Mouse (Mus musculus): ENCODE data around the gene Shroom3. TPM values are rescaled to one million over a fixed set of nuclear protein-coding genes. Genes with fewer than 3 reads are reported as not detected.

Shroom3 gene
- total and polyA plus RNA-seq, 3 experiments, result 0.04 to 0.11 TPM; not detected in 1

GRCm38 (mm10) chr5:92712621-92713395, 29.6 kb downstream of the Shroom3 start:
- Histone ChIP-seq H3K36me3 (replicated peaks in 1 of 2; ENCODE audit: control insufficient read depth in 1 of 2, insufficient read depth in 1 of 2, low read length in 1 of 2) (no peaks in the 10 kb centered on the region), H3K27ac (ENCODE audit: insufficient read depth, low read depth) (no peak overlapping the region), H3K4me3 (replicated peaks in 1 of 3; ENCODE audit: low read depth in 2 of 3, low read length in 2 of 3, poor library complexity in 1 of 3) (no peak overlapping the region), H3K9ac (ENCODE audit: insufficient read depth, low read depth) (no peak overlapping the region), H3K4me2 (ENCODE audit: insufficient read depth, low read depth, poor library complexity, severe bottlenecking) (no peak overlapping the region), H3K79me2 (replicated peaks; ENCODE audit: control insufficient read depth, extremely low read depth, insufficient read depth, poor library complexity, severe bottlenecking) (no peaks in the 10 kb centered on the region), H3K27me3 (replicated peaks) (no peaks in the 10 kb centered on the region), H3K4me1 (ENCODE audit: control insufficient read depth in 1 of 2, insufficient read depth in 2 of 2) (no peaks in the 10 kb centered on the region), H3K9me3 (replicated peaks; ENCODE audit: low read length) (no peaks in the 10 kb centered on the region)
- in situ Hi-C loops (cut with MboI; ENCODE audit: low pct_ligation_motif_present, low pct_unique_long_range_greater_than_20kb, low sequenced_read_pairs) (no loop called here), dilution Hi-C loops (cut with MboI; ENCODE audit: extremely low pct_ligation_motif_present, extremely low pct_unique_long_range_greater_than_20kb, low sequenced_read_pairs) (no loop called here)
- DNase-seq (ENCODE audit: extremely low read depth), result no peak
- TF ChIP-seq EP300 (IDR thresholded peaks at IDR 0.05; ENCODE audit: low read length) (no peak), KAT2A (IDR thresholded peaks at IDR 0.05; ENCODE audit: insufficient replicate concordance, low read length) (no peak), RCOR1 (conservative IDR thresholded peaks at IDR 0.05; ENCODE audit: low read depth, low read length) (no peak), NRF1 (IDR thresholded peaks at IDR 0.05; ENCODE audit: low read depth, low read length) (no peak), MAFK (IDR thresholded peaks at IDR 0.05; ENCODE audit: insufficient replicate concordance, low read length) (no peak), PAX5 (IDR thresholded peaks at IDR 0.05; ENCODE audit: low read length) (no peak), CTCF (conservative IDR thresholded peaks at IDR 0.05 in 1 of 2, IDR thresholded peaks at IDR 0.05 in 1 of 2; ENCODE audit: low read depth in 2 of 2, low read length in 2 of 2) (no peak), SMC3 (IDR thresholded peaks at IDR 0.05; ENCODE audit: low read depth, low read length) (no peak), ETS1 (conservative IDR thresholded peaks at IDR 0.05; ENCODE audit: low read depth, low read length) (no peak), RAD21 (IDR thresholded peaks at IDR 0.05; ENCODE audit: low read depth, low read length) (no peak), UBTF (IDR thresholded peaks at IDR 0.05; ENCODE audit: low read depth, low read length) (no peak), ZC3H11A (IDR thresholded peaks at IDR 0.05; ENCODE audit: low read depth, low read length) (no peak), MYC (IDR thresholded peaks at IDR 0.05; ENCODE audit: low read depth, low read length) (no peak), NELFE (IDR thresholded peaks at IDR 0.05; ENCODE audit: low read depth, low read length) (no peak), GABPA (IDR thresholded peaks at IDR 0.05; ENCODE audit: insufficient replicate concordance, low read depth, low read length) (no peak), SIN3A (IDR thresholded peaks at IDR 0.05; ENCODE audit: low read length) (no peak), ZMIZ1 (IDR thresholded peaks at IDR 0.05; ENCODE audit: low read depth, low read length) (no peak), JUN (IDR thresholded peaks at IDR 0.05; ENCODE audit: insufficient read depth, low read depth, low read length) (no peak), USF1 (IDR thresholded peaks at IDR 0.05; ENCODE audit: low read depth, low read length) (no peak), TBP (conservative IDR thresholded peaks at IDR 0.05; ENCODE audit: low read depth, low read length) (no peak)

GRCm38 (mm10) chr5:92714886-92715285, 31.7 kb downstream of the Shroom3 start:
- dilution Hi-C loops (cut with MboI; ENCODE audit: extremely low pct_ligation_motif_present, extremely low pct_unique_long_range_greater_than_20kb, low sequenced_read_pairs), result no loop called here
- H3K27me3 ChIP-seq (replicated peaks), result no peaks in the 10 kb centered on the region
- TF ChIP-seq CHD1 (IDR thresholded peaks at IDR 0.05; ENCODE audit: low read depth, low read length), result no peak
- TF ChIP-seq UBTF (IDR thresholded peaks at IDR 0.05; ENCODE audit: low read depth, low read length), result no peak
- TF ChIP-seq POLR2AphosphoS2 (IDR thresholded peaks at IDR 0.05; ENCODE audit: low read depth, low read length), result no peak
- no peak for TF ChIP-seq JUND (conservative IDR thresholded peaks at IDR 0.05; ENCODE audit: low read depth, low read length)
- TF ChIP-seq POLR2A (IDR thresholded peaks at IDR 0.05; ENCODE audit: low read depth, low read length), result no peak
- TF ChIP-seq SMC3 (IDR thresholded peaks at IDR 0.05; ENCODE audit: low read depth, low read length), result no peak
- no peak for TF ChIP-seq ELF1 (IDR thresholded peaks at IDR 0.05; ENCODE audit: low read depth, low read length)
- TF ChIP-seq ZMIZ1 (IDR thresholded peaks at IDR 0.05; ENCODE audit: low read depth, low read length), result no peak
- TF ChIP-seq HCFC1 (IDR thresholded peaks at IDR 0.05; ENCODE audit: low read depth, low read length), result no peak
- TF ChIP-seq ETS1 (conservative IDR thresholded peaks at IDR 0.05; ENCODE audit: low read depth, low read length), result no peak
- no peak for TF ChIP-seq CHD2 (IDR thresholded peaks at IDR 0.05; ENCODE audit: low read length)
- TF ChIP-seq USF2 (conservative IDR thresholded peaks at IDR 0.05; ENCODE audit: low read depth, low read length), result no peak
- TF ChIP-seq ZC3H11A (IDR thresholded peaks at IDR 0.05; ENCODE audit: low read depth, low read length), result no peak
- no peak for TF ChIP-seq ZNF384 (IDR thresholded peaks at IDR 0.05; ENCODE audit: low read depth, low read length)
- TF ChIP-seq MAZ (IDR thresholded peaks at IDR 0.05; ENCODE audit: low read depth, low read length), result no peak
- TF ChIP-seq EP300 (IDR thresholded peaks at IDR 0.05; ENCODE audit: low read length), result no peak
- TF ChIP-seq MAFK (IDR thresholded peaks at IDR 0.05; ENCODE audit: insufficient replicate concordance, low read length), result no peak

More at GRCm38 (mm10) chr5:92714886-92715285, 31.7 kb downstream of the Shroom3 start:
- no peak for DNase-seq (ENCODE audit: extremely low read depth)
- H3K36me3 ChIP-seq (replicated peaks in 1 of 2; ENCODE audit: control insufficient read depth in 1 of 2, insufficient read depth in 1 of 2, low read length in 1 of 2), result no peaks in the 10 kb centered on the region
- no peak overlapping the region for H3K4me3 ChIP-seq (replicated peaks in 1 of 3; ENCODE audit: low read depth in 2 of 3, low read length in 2 of 3, poor library complexity in 1 of 3)
- no peaks in the 10 kb centered on the region for H3K79me2 ChIP-seq (replicated peaks; ENCODE audit: control insufficient read depth, extremely low read depth, insufficient read depth, poor library complexity, severe bottlenecking)
- no peak overlapping the region for H3K27ac ChIP-seq (ENCODE audit: insufficient read depth, low read depth)
- H3K4me2 ChIP-seq (ENCODE audit: insufficient read depth, low read depth, poor library complexity, severe bottlenecking), result no peak overlapping the region
- H3K9ac ChIP-seq (ENCODE audit: insufficient read depth, low read depth), result no peak overlapping the region
- no peaks in the 10 kb centered on the region for H3K9me3 ChIP-seq (replicated peaks; ENCODE audit: low read length)
- in situ Hi-C loops (cut with MboI; ENCODE audit: low pct_ligation_motif_present, low pct_unique_long_range_greater_than_20kb, low sequenced_read_pairs), result no loop called here
- H3K4me1 ChIP-seq (ENCODE audit: control insufficient read depth in 1 of 2, insufficient read depth in 2 of 2), result no peaks in the 10 kb centered on the region
